Mouse (Mus musculus) midbrain, embryonic 10.5 days (tissue): ENCODE measurements around the gene Lmna. TPM values are rescaled to one million over a fixed set of nuclear protein-coding genes. Genes with fewer than 3 reads are reported as not detected.
A peak's percentile ranks its signal among the peaks of the same experiment; 100 is the strongest.

Source experiments
- DNase-seq: peaks from one replicate; pipeline ENCODE4 v3.0.0-alpha.2; 2017; ENCODE audit warnings: low spot score
- H3K27ac ChIP-seq: fragments of 300-500 bp; sonication (generic); replicated peaks from 2 replicates; pipeline ENCODE4 v1.5.1; 2016; ENCODE audit warnings: mild to moderate bottlenecking
- H3K27me3 ChIP-seq: fragments of 300-500 bp; sonication (generic); 2 replicates; pipeline ENCODE4 v1.6.1; 2016; ENCODE audit warnings: low read depth, mild to moderate bottlenecking; ENCODE audit not compliant: poor library complexity, severe bottlenecking
- H3K36me3 ChIP-seq: fragments of 300-500 bp; sonication (generic); 2 replicates; pipeline ENCODE4 v1.6.1; 2016; ENCODE audit warnings: mild to moderate bottlenecking, moderate library complexity
- H3K4me1 ChIP-seq: fragments of 300-500 bp; sonication (generic); 2 replicates; pipeline ENCODE4 v1.6.1; 2016
- H3K4me3 ChIP-seq: fragments of 300-500 bp; sonication (generic); 2 replicates; pipeline ENCODE4 v1.5.1; 2016; ENCODE audit warnings: mild to moderate bottlenecking, moderate library complexity
- H3K9me3 ChIP-seq: fragments of 300-500 bp; sonication (generic); replicated peaks from 2 replicates; pipeline ENCODE4 v1.6.1; 2016; ENCODE audit warnings: mild to moderate bottlenecking
- WGBS: fragments of 180-500 bp; shearing (Covaris S2); methylation state at CpG from one replicate; pipeline ENCODE4 v1.1.7; 2016; 5-methylcytosine and 5-hydroxymethylcytosine counted together
- polyA plus RNA-seq: library from polyadenylated mRNA; unstranded; fragments of >200 nt; fragmentation: Nextera tagmentation; extraction: Ambion mirVana; gene quantifications from 2 replicates; pipeline ENCODE4 v1.2.1, GENCODE M21; 2016

Gene Lmna
- polyA plus RNA-seq, 1 experiment from 2014 or later = 13.5 TPM

GRCm38 (mm10) chr3:88465127-88465526 lies 44.6 kb downstream of the Lmna start:
- DNase-seq = no peak
- H3K4me1 ChIP-seq = peaks cover 12% of the 10 kb centered on the region
- no peaks in the 10 kb centered on the region for H3K36me3 ChIP-seq
- H3K9me3 ChIP-seq = no peaks in the 10 kb centered on the region; the same call in 1 of the 2 replicates
- WGBS = 84% methylated on average over 2 of the region's 2 CpGs
- H3K27me3 ChIP-seq = peaks cover 30% of the 10 kb centered on the region
- H3K4me3 ChIP-seq = no peak overlapping the region
- no peak overlapping the region for H3K27ac ChIP-seq

GRCm38 (mm10) chr3:88464425-88464824 lies 45.3 kb downstream of the Lmna start:
- peaks cover 37% of the 10 kb centered on the region for H3K27me3 ChIP-seq
- 60% methylated on average over 3 of the region's 3 CpGs for WGBS
- H3K9me3 ChIP-seq = no peaks in the 10 kb centered on the region
- no peak overlapping the region for H3K27ac ChIP-seq
- no peak for DNase-seq
- peaks cover 13% of the 10 kb centered on the region for H3K4me1 ChIP-seq
- H3K4me3 ChIP-seq = no peak overlapping the region
- H3K36me3 ChIP-seq = no peaks in the 10 kb centered on the region

GRCm38 (mm10) chr3:88460983-88461696 lies 48.6 kb downstream of the Lmna start, which contains the start of gene Sema4a:
Sema4a (minus strand) TSS chr3:88461182.
- Histone ChIP-seq H3K27me3 (peaks cover 45% of the 10 kb centered on the region), H3K4me1 (peaks cover 37% of the 10 kb centered on the region), H3K27ac (0 out of 2 replicates have a peak within 1 kb of the TSS, but pooled peaks have one; percentile 15), H3K4me3 (no peak within 1 kb of the TSS), H3K9me3 (no peaks in the 10 kb centered on the region), H3K36me3 (no peaks in the 10 kb centered on the region)
- no peak for DNase-seq
- WGBS = 47% methylated on average over 12 of the region's 12 CpGs

- H3K4me3 ChIP-seq = no peak overlapping the region
- no peaks in the 10 kb centered on the region for H3K9me3 ChIP-seq
- no peak for DNase-seq
- peaks cover 50% of the 10 kb centered on the region for H3K27me3 ChIP-seq
- peaks cover 42% of the 10 kb centered on the region for H3K4me1 ChIP-seq
- 82% methylated on average over 5 of the region's 5 CpGs for WGBS
- no peak overlapping the region for H3K27ac ChIP-seq
- no peaks in the 10 kb centered on the region for H3K36me3 ChIP-seq
These were observed 49.7 kb downstream of the Lmna start for GRCm38 (mm10) chr3:88460029-88460428.

- 1% methylated on average over 14 of the region's 14 CpGs for WGBS
- Histone ChIP-seq H3K27ac (peak overlapping the region; percentile 73), H3K9me3 (no peaks in the 10 kb centered on the region), H3K4me3 (peak overlapping the region; percentile 55), H3K4me1 (peaks cover 44% of the 10 kb centered on the region), H3K27me3 (peaks cover 56% of the 10 kb centered on the region), H3K36me3 (no peaks in the 10 kb centered on the region)
- peak; percentile 50 for DNase-seq
These were observed 51.0 kb downstream of the Lmna start for GRCm38 (mm10) chr3:88458778-88459219.

- 73% methylated on average over 7 of the region's 7 CpGs for WGBS
- H3K36me3 ChIP-seq = no peaks in the 10 kb centered on the region
- peaks cover 44% of the 10 kb centered on the region for H3K4me1 ChIP-seq
- peaks cover 68% of the 10 kb centered on the region for H3K27me3 ChIP-seq
- H3K4me3 ChIP-seq = no peak overlapping the region
- no peak for DNase-seq
- H3K27ac ChIP-seq = peak overlapping the region; percentile 14; the same call in 1 of the 2 replicates
- no peaks in the 10 kb centered on the region for H3K9me3 ChIP-seq
These were observed 52.8 kb downstream of the Lmna start for GRCm38 (mm10) chr3:88456746-88457532.

GRCm38 (mm10) chr3:88456313-88456712 lies 53.4 kb downstream of the Lmna start:
- Histone ChIP-seq H3K27me3 (peaks cover 71% of the 10 kb centered on the region), H3K9me3 (no peaks in the 10 kb centered on the region), H3K36me3 (no peaks in the 10 kb centered on the region), H3K27ac (no peak overlapping the region), H3K4me3 (no peak overlapping the region), H3K4me1 (peaks cover 42% of the 10 kb centered on the region)
- 89% methylated on average over 8 of the region's 8 CpGs for WGBS
- DNase-seq = no peak

- peaks cover 36% of the 10 kb centered on the region for H3K4me1 ChIP-seq
- no peak for DNase-seq
- H3K9me3 ChIP-seq = no peaks in the 10 kb centered on the region
- H3K27me3 ChIP-seq = peaks cover 71% of the 10 kb centered on the region
- WGBS = 79% methylated on average over 18 of the region's 18 CpGs
- H3K4me3 ChIP-seq = no peak overlapping the region
- H3K27ac ChIP-seq = no peak overlapping the region
- no peaks in the 10 kb centered on the region for H3K36me3 ChIP-seq
These were observed 54.0 kb downstream of the Lmna start for GRCm38 (mm10) chr3:88455588-88456264.

- DNase-seq = no peak
- Histone ChIP-seq H3K27ac (no peak overlapping the region), H3K4me3 (no peak overlapping the region), H3K9me3 (no peaks in the 10 kb centered on the region), H3K27me3 (peaks cover 71% of the 10 kb centered on the region), H3K4me1 (peaks cover 39% of the 10 kb centered on the region), H3K36me3 (no peaks in the 10 kb centered on the region)
- WGBS = 64% methylated on average over 9 of the region's 9 CpGs
These were observed 54.8 kb downstream of the Lmna start for GRCm38 (mm10) chr3:88454762-88455587.

GRCm38 (mm10) chr3:88453986-88454385 lies 55.8 kb downstream of the Lmna start:
- Histone ChIP-seq H3K27ac (no peak overlapping the region), H3K36me3 (no peaks in the 10 kb centered on the region), H3K4me1 (peaks cover 44% of the 10 kb centered on the region), H3K27me3 (peaks cover 69% of the 10 kb centered on the region), H3K4me3 (no peak overlapping the region), H3K9me3 (no peaks in the 10 kb centered on the region)
- 84% methylated on average over 8 of the region's 8 CpGs for WGBS
- no peak for DNase-seq

- Histone ChIP-seq H3K4me3 (no peak overlapping the region), H3K27ac (no peak overlapping the region), H3K9me3 (no peaks in the 10 kb centered on the region), H3K36me3 (no peaks in the 10 kb centered on the region), H3K27me3 (peaks cover 71% of the 10 kb centered on the region), H3K4me1 (peaks cover 40% of the 10 kb centered on the region)
- DNase-seq = no peak
- 63% methylated on average over 8 of the region's 8 CpGs for WGBS
These were observed 56.4 kb downstream of the Lmna start for GRCm38 (mm10) chr3:88453369-88453768.

- H3K27ac ChIP-seq = no peak overlapping the region
- 78% methylated on average over 6 of the region's 6 CpGs for WGBS
- no peak overlapping the region for H3K4me3 ChIP-seq
- H3K36me3 ChIP-seq = peaks cover under 1% of the 10 kb centered on the region; the same call in 1 of the 2 replicates
- H3K4me1 ChIP-seq = peaks cover 37% of the 10 kb centered on the region
- H3K9me3 ChIP-seq = no peaks in the 10 kb centered on the region
- H3K27me3 ChIP-seq = peaks cover 77% of the 10 kb centered on the region
- no peak for DNase-seq
These were observed 57.0 kb downstream of the Lmna start for GRCm38 (mm10) chr3:88452716-88453115.
